Mouse (Mus musculus) cerebellum, adult 11-12 months (tissue): ENCODE results near the gene Slc44a1.

Experiments used
- DNase-seq: peaks from one replicate; pipeline ENCODE4 v3.0.0; 2022

Gene Slc44a1

DNA sequence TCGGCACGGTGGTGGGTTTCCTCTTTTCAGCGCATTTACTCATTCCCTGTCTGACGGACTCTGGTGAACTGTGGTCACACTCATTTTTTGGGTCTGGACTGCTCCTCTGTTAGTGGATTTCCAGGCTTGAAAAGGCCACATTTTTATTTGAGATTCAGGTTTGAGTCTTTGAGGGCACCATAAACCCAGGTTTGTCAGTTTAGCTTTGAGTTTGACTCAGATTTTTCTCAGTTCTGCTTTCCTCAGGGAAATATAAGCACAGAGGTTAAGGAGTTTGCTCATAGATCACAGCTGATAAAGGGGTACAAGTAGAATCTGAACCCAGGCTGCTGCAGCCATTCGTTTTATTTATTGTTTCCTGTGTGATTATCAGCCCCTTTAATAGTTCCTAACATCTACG, 180.9 kb downstream of the Slc44a1 start:
- DNase-seq, result no peak

DNA sequence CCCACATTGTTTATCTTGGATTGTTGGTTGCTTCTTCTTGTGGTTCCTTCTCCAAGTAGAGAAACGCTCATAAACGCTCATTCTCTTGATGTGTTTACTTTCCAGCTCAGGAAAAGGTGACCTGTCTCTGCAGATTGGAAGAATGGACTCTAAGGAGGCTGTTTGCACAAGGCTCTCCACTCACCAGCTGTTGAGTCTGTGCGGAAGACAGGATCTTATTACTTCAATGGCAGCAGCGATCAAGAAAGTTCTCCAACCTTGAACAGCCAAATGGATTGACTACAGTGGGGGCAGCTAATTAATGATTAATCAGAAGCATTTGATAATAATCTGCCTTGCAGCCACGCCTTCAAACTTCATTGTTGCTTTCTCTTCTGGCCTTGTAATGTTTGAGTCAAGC, 181.3 kb downstream of the Slc44a1 start:
- no peak for DNase-seq

DNA sequence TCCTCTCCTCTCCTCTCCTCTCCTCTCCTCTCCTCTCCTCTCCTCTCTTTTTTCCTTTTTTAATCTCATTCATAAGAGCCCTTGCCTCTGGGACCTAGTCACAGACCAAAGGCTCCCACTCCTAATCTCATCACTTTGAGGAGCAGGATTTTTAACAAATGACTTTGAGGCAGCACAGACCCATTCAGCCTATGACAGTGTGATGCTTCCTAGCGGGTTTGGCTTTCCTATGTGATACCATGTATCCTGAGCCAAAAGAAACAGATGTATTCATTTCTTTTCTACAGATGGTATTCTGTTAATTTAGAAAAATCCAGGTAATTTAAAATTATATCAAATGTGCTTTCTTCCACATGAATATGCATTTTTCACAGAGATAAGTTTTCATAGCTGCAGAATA, 183.5 kb downstream of the Slc44a1 start:
- no peak for DNase-seq

DNA sequence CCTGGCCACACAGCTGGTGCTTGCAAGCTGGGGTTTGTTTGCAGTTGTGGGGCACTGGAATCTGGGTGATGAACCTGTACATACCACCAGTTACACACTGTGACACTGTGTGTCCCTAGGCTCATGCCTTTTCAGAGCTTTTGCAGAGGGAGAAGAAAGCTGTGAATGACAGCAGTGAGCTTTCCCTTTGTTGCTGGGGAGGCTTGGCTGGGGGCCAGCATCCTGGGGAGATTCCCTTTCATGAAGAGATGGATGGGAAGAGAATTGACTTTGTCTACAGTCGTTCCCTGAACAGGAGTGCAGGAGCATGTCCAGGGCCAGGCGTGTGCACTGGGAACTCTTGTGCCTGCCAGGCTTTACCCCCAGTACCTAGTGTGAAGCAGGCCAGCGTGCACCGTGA, 184.6 kb downstream of the Slc44a1 start:
- peak; percentile 23 for DNase-seq

DNA sequence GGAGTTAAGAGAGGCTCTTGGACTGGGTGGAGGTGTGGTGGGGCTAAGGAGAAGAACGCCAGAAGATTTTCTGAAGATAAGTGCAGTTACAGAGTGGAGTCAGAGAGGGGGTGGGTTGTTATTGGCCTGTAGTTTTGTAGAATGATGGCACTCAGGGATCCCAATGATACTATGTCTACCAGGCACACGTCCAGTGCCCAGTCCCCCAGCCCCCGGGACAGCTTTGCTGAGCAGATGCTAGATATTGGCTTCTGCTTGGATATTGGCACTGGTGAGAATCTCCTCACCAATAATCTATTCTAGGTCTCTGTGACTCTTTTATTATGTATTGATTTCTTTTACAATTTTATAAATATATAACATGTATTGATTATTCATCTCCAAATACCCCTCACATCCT, 185.1 kb downstream of the Slc44a1 start:
- DNase-seq, result no peak

DNA sequence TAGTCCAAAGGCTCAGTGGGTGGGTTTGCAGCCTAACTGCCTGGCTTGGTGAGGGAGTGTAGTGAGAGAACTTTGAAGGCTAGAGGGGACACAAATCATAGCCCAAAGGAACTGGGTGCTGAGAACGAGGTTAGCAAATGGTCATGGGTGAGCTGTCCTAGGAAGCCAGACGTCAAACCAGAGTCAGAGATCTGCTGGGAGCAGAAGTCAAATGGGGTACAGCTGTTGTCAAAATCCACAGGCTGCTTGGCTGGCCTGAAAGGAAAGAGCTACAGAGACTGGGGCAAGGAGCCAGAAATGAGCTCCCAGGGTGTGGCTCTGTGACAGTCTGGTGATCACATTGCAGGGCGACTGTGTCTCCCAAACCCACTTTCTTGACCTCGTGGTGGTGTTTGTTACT, 188.7 kb downstream of the Slc44a1 start:
- peak; percentile 21 for DNase-seq

DNA sequence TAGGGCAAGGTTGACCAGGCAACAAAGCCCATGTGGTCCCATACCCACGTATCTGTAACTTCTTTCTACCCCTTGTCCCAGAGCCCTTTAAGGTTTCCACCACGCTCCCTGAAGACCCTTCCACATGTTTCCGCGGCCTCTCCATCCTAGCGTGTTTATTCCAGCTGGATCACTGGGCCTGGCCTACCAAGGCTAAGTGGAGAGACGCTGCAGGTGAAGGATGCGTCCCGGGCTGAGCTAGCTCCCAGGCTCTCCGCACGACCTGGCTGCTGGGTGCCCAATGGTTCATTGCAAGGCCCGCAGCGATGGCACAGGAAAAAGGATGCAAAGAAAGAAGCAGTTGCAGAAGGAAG, 190.7 kb downstream of the Slc44a1 start:
- no peak for DNase-seq

DNA sequence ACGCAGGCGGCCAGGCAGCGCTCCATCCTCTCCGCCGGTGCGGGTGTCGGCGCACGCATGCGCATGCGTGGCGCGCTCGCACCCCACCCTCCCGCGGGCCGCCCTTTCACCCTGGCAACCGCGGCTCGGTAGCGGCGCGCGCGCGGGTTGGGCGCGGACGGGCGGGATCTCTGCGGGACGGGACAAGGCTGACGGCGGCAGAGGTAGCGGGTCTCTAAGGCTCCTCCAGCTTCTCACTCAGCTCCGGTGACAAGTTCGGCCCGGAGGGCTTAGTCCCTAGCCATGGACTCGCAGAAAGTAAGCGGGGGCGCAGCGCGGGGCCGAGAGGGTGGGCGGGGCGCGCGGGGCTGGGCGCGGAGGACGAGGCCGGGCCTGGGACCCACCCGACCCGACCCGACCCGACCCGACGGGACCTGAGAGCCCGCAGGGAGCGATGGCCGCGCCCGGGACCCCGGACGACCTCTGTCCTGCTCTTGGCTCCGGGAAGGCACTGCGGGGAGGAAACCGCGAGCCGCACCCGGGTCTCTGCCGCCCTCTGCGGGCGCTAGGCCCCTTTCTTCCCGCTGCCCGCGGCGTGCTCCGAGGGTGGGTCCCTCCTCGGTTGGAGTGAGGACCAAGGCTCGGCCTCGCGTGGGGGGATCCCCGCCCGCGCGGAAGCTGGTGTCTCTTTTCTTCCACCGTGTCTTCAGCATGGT, 191.2 kb downstream of the Slc44a1 start, which contains the start of gene Fsd1l:
Gene Fsd1l (plus strand): TSS at position 156 of the 695 bp plus-strand sequence.
- DNase-seq, result peak; percentile 84

DNA sequence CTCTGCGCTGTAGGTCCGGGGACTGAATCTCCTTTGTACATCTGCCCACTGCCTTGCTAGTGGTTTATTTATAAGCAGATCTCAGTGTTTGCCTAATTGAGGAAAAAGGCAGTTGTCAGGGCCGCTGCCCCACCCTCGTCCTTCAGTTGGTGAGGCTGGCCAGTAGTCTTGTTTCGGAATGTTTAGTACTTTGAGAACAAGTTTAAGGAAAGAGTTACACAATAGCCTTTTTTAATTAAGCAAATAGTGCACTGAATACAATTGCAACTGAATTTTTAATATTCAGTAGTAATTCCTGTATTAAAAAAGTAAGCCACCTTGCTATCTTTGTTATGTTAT, 191.8 kb downstream of the Slc44a1 start:
- no peak for DNase-seq

DNA sequence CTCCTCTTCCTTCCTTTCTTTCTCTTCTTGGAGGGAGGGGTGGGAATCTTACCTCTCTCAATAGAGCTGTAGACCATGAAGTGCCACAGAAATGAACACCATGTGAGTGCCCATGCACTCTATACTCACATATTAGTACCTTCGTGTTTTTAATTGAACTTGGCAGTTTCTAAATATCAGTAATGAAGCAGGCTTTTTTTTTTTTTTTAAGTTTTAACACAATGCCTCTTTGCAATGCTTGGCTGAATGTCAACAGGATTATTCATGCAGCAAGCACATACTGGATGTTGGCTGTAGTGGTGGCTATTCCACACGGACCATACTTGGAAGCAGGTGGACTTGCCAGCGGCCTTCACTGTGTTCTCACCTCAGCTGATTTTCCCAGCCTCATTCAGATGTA, 195.1 kb downstream of the Slc44a1 start:
- DNase-seq, result no peak

DNA sequence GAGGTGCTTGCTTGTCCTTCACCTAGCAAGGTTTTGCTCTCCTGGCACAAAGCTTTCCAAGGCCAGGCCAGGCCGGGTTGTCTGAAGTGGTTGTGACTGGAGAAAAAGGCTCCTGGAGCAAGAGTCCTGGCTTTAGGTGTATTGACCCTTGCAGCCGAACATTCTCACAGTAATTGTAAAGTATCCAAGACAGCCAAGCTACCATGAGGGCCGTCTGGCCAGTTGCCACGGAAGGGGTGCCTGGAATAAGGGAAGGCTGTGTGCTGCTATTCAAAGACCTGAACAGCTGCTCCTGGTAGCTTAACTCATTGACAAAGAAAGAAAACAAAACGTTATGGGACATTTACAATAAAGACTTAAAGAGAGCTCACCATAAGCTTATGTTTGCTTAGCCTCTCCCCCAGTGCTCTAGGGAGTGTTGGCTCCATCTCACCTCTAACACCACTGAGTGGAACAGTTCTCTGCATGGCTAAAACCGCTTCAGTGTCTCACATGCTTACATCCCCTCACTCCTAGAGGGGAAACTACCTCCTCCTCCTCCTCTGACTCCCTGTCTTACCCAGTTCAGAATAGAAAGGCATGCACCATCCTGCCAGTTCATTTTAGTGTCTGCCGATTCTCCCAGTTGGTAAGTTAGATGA, 197.2 kb downstream of the Slc44a1 start:
- DNase-seq, result no peak

DNA sequence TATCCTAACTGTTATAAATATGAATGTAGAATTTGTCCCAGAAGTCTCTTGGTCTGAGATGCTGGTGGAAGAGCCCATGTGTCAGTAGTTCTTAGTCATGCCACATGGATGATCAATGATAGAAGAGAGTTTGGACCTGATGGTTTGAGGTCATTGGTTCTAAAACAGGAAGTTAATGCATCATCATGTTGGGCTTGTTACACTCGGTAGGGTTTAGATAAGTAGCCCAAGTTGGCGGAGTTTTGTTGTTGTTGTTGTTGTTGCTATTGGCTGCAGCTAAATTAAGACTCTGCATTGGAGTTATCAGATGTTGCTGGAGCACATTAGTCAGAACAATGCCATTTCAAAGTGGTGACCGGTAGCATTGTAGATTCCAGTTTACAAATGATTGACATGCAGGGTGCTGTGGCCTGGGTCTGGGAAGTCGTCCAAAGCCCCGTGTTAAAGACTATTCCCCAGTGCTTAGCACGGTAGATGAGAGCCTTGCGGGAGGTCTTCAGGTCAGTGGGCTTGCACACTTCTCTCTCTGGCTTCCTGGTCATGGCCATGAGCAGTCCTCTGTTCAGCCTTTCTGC, 198.4 kb downstream of the Slc44a1 start:
- DNase-seq, result no peak

DNA sequence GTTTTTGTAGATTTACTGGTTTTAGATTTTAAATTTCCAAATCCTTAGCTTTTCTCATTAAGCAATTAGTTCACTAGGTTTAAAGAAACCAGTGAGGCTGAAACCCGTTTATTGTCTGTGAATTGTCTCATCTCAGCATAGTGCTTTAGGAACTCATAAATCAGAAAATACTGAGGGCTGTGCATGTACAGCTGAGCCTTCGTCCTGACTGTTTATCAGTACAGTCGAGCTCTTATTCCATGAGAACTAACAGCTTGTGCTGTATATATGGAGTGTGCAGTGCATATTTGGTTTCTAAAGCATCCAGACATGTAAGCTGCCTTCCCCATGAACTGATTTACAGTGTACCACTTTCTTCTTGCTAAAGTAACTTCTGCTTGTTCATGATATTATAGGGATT, 217.8 kb downstream of the Slc44a1 start:
- no peak for DNase-seq

DNA sequence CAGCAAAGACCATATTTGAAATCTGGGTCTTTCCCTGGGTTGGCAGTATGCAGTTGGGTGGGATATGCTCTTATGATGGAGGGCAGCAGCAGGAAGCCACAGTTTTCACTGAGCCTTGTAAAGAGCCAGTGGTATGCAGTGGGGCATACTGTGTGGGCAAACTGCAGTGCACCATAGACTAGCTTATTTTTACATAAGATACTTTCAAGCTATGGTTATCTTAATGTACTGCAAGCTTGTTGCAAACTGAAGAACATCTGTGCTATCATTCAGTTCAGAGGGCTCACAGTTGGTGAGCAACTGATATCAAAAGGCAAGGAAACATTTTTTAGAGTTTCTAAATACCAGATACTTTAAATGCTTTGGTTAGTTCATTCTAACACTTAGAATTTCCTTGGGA, 220.5 kb downstream of the Slc44a1 start:
- no peak for DNase-seq
